Mouse (Mus musculus) cerebellum, postnatal 14 days (tissue): ENCODE measurements at regions not wholly inside any gene's neighbourhood (a gene's known extent, or its start where the extent isn't known, plus 50 kb on each side); places are given as distances from the start of the nearest gene placed in this dataset.

ENCODE experiments used
- DNase-seq, 2 experiments: peaks; one replicate each; pipeline ENCODE4 v3.0.0; 2021; ENCODE audit warnings: mixed read lengths in 2 of 2

- no peak for DNase-seq
Measured at GRCm38 (mm10) chr5:4697346-4698095, 60.3 kb downstream of the Fzd1 start.

GRCm38 (mm10) chr5:4696701-4697100, 61.1 kb downstream of the Fzd1 start:
- no peak for DNase-seq

- DNase-seq = no peak
Measured at GRCm38 (mm10) chr5:4689130-4689529, 68.7 kb downstream of the Fzd1 start.

GRCm38 (mm10) chr5:4675316-4675715, 82.5 kb downstream of the Fzd1 start:
- DNase-seq = no peak

GRCm38 (mm10) chr5:4666381-4666780, 91.5 kb downstream of the Fzd1 start:
- DNase-seq = peak in 1 of 2 experiments; percentile 10

- no peak for DNase-seq
Measured at GRCm38 (mm10) chr5:4665978-4666377, 91.9 kb downstream of the Fzd1 start.

GRCm38 (mm10) chr5:4664918-4665317, 92.9 kb downstream of the Fzd1 start:
- no peak for DNase-seq

GRCm38 (mm10) chr5:4664488-4664887, 93.3 kb downstream of the Fzd1 start:
- DNase-seq = peak; percentile 60 to 83

- no peak for DNase-seq
Measured at GRCm38 (mm10) chr5:4662198-4662585, 95.6 kb downstream of the Fzd1 start.

- no peak for DNase-seq
Measured at GRCm38 (mm10) chr5:4661420-4662197, 96.2 kb downstream of the Fzd1 start.

GRCm38 (mm10) chr5:4657982-4658381, 99.9 kb downstream of the Fzd1 start:
- no peak for DNase-seq

- no peak for DNase-seq
Measured at GRCm38 (mm10) chr5:4654186-4654585, 103.6 kb downstream of the Fzd1 start.

GRCm38 (mm10) chr5:4651167-4651955, 106.5 kb downstream of the Fzd1 start:
- DNase-seq = no peak

- DNase-seq = no peak
Measured at GRCm38 (mm10) chr5:4650709-4651108, 107.1 kb downstream of the Fzd1 start.

- no peak for DNase-seq
Measured at GRCm38 (mm10) chr5:4649858-4650556, 107.8 kb downstream of the Fzd1 start.

- no peak for DNase-seq
Measured at GRCm38 (mm10) chr5:4641041-4641440, 116.8 kb downstream of the Fzd1 start.

GRCm38 (mm10) chr5:4633763-4634162, 124.1 kb downstream of the Fzd1 start:
- no peak for DNase-seq

GRCm38 (mm10) chr5:4625206-4625605, 132.6 kb downstream of the Fzd1 start:
- peak in 1 of 2 experiments; percentile 6 for DNase-seq

- DNase-seq = no peak
Measured at GRCm38 (mm10) chr5:4623625-4624024, 134.2 kb downstream of the Fzd1 start.

GRCm38 (mm10) chr5:4620513-4621210, 137.2 kb downstream of the Fzd1 start:
- peak; percentile 3 to 27 for DNase-seq

GRCm38 (mm10) chr5:4615233-4615632, 142.6 kb downstream of the Fzd1 start:
- no peak for DNase-seq

- no peak for DNase-seq
Measured at GRCm38 (mm10) chr5:4597471-4597870, 160.4 kb downstream of the Fzd1 start.
